Mouse (Mus musculus) liver, adult 2 months (tissue): ENCODE results near the gene Rtl9.

Experiments used
- CTCF ChIP-seq: fragments of 200-500 bp; IDR thresholded peaks from 2 replicates; pipeline ENCODE4 v1.5.1; 2011; ENCODE audit warnings: low read depth, low read length, control low read depth
- POLR2A ChIP-seq: fragments of 200-500 bp; IDR thresholded peaks from 2 replicates; pipeline ENCODE4 v1.6.1; 2011; ENCODE audit warnings: low read length, control low read depth; ENCODE audit not compliant: insufficient read depth; ENCODE audit errors: extremely low read depth

DNA sequence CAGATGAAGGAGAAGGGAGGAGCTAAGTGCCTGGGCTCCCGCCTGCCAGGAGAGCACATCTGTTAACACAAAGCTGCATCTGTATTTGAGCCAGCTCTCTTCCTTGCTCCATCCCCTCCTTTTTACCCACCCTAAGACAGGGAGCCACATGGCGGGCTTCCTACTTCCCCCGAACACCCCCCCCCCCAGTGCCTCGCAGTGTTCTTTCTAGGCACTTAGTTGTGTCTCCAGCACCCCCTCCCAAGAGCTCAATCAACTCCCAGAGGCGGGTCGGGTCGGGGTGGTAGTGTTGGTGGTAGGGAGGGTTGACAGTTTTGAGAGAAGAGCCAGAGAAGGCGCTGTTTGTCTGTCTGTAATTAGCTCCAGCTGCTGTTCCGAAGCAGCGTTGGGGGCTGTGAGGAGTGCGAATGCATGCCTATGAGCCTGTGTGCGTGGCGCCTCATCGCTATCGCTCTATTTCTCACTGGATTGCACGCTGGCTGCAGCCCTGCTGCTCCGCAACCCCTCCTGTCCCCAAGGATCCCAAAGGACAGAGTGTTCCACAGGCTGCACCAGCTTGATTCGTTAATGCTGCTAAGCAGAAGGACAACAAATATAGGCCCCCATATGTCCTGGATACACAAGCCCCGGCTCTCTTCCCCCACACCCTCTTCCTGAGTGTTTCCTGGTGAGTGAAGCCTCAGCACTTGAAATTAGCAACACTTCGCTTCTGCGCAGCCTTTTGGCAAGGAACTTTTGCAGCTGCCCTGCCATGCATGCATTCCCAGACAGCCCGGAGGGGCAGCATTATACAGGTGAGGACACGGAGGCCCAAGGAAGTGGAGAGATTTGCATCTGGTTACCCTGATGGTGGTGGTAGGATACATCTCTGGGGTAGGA lies 18.7 kb upstream of the Rtl9 start:
- no peak for TF ChIP-seq CTCF
- TF ChIP-seq POLR2A = no peak
